Mouse (Mus musculus): ENCODE measurements around the gene Ccsap. TPM values are rescaled to one million over a fixed set of nuclear protein-coding genes. Genes with fewer than 3 reads are reported as not detected.

Ccsap gene
- polyA plus RNA-seq, 1 experiment from 2014 or later, result 7.5 TPM

DNA sequence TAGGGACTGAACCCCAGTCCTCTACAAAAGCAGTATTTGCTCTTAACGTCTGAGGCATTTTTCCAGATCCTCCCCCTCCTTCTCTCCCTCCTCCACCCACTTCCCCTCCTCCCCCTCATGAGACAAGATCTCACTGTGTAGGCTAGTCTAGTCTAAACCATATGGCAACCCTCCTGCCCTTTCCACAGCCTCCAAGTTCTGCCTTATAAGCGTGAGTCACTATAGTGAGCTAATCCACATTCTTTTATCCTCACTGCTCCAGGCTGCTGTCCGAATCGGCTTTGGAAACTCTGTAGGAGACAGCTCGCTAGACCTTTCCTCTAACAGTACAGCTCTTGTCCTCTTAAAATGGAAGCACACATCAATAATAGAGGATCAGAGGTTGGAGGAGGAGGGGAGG, 7.0 kb upstream of the Ccsap start:
- Histone ChIP-seq H3K27me3 (ENCODE audit: control insufficient read depth, insufficient read depth, low read length) (no peaks in the 10 kb centered on the region), H3K36me3 (ENCODE audit: control insufficient read depth, insufficient read depth, low read length) (no peaks in the 10 kb centered on the region), H3K9me3 (ENCODE audit: control insufficient read depth, low read length) (no peaks in the 10 kb centered on the region), H3K27ac (ENCODE audit: low read depth, low read length) (no peak overlapping the region), H3K4me1 (ENCODE audit: control insufficient read depth, insufficient read depth, low read length) (no peaks in the 10 kb centered on the region), H3K9ac (ENCODE audit: low read length) (no peak overlapping the region), H3K4me2 (no peak overlapping the region), H3K4me3 (ENCODE audit: low read depth, low read length) (no peak overlapping the region)
- WGBS, result 27% methylated on average over 5 of the region's 5 CpGs
- DNase-seq (ENCODE audit: low spot score, missing footprints), result no peak
- no peak for ATAC-seq (ENCODE audit: low FRiP score)

DNA sequence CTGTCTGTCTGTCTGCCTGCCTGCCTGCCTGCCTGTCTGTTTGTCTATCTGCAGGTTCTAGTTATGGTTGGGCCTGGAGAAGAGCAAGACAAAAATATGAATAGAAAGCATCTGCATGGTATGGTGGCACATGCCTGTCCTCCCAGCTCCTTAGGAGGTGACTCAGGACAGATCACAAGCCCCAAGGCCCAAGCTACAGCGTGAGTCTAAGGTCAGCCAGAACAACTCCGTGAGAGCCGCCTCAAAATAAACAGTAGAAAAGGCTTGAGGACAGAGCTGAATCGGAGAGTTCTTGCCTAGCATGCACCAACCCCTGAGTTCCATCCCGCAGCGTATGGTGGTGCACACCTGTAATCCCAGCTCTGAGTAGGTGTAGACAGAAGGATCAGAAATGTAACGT, 5.8 kb upstream of the Ccsap start:
- no peak overlapping the region for H3K9ac ChIP-seq (ENCODE audit: low read length)
- H3K4me2 ChIP-seq, result no peak overlapping the region
- H3K36me3 ChIP-seq (ENCODE audit: control insufficient read depth, insufficient read depth, low read length), result no peaks in the 10 kb centered on the region
- H3K9me3 ChIP-seq (ENCODE audit: control insufficient read depth, low read length), result no peaks in the 10 kb centered on the region
- H3K27me3 ChIP-seq (ENCODE audit: control insufficient read depth, insufficient read depth, low read length), result peaks cover under 1% of the 10 kb centered on the region; the same call in 1 of the 2 replicates
- DNase-seq (ENCODE audit: low spot score, missing footprints) (no peak), ATAC-seq (ENCODE audit: low FRiP score) (no peak)
- no peak overlapping the region for H3K27ac ChIP-seq (ENCODE audit: low read depth, low read length)
- WGBS, result 82% methylated on average over 7 of the region's 7 CpGs
- H3K4me1 ChIP-seq (ENCODE audit: control insufficient read depth, insufficient read depth, low read length), result no peaks in the 10 kb centered on the region
- H3K4me3 ChIP-seq (ENCODE audit: low read depth, low read length), result no peak overlapping the region

DNA sequence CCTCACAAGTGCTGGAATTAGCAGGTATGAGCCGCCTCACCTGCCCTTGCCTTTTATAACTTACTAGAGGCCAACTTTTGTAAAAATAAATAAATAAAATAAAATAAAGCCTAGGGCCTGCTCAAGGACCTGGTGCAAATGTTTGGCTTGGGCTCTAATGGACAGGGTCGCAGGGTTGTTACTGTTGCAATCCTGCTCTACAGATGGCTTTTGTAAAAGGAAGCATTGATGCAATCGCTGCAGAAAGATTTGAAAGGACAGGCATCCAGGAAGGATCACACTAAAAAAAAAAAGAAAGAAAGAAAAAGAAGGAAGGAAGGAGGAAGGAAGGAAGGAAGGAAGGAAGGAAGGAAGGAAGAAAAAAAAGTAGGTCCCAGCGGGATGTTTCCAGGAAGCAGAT, 377 bp upstream of the Ccsap start:
- Histone ChIP-seq H3K4me1 (ENCODE audit: control insufficient read depth, insufficient read depth, low read length) (peaks cover 6% of the 10 kb centered on the region), H3K36me3 (ENCODE audit: control insufficient read depth, insufficient read depth, low read length) (no peaks in the 10 kb centered on the region), H3K27me3 (ENCODE audit: control insufficient read depth, insufficient read depth, low read length) (peaks cover 7% of the 10 kb centered on the region; the same call in 1 of the 2 replicates), H3K9me3 (ENCODE audit: control insufficient read depth, low read length) (no peaks in the 10 kb centered on the region), H3K4me2 (peak overlapping the region; percentile 91), H3K4me3 (ENCODE audit: low read depth, low read length) (peak overlapping the region; percentile 87; the same call in 1 of the 2 replicates), H3K27ac (ENCODE audit: low read depth, low read length) (no peak overlapping the region), H3K9ac (ENCODE audit: low read length) (no peak overlapping the region)
- WGBS, result 80% methylated on average over 4 of the region's 4 CpGs
- no peak for ATAC-seq (ENCODE audit: low FRiP score)
- no peak for DNase-seq (ENCODE audit: low spot score, missing footprints)

GRCm38 (mm10) chr8:123858941-123859647, 915 bp downstream of the Ccsap start:
- peaks cover 6% of the 10 kb centered on the region for H3K4me1 ChIP-seq (ENCODE audit: control insufficient read depth, insufficient read depth, low read length)
- peak overlapping the region; percentile 87 for H3K4me3 ChIP-seq (ENCODE audit: low read depth, low read length)
- WGBS, result under 1% methylated on average over 79 of the region's 79 CpGs
- no peaks in the 10 kb centered on the region for H3K36me3 ChIP-seq (ENCODE audit: control insufficient read depth, insufficient read depth, low read length)
- peaks cover 7% of the 10 kb centered on the region; the same call in 1 of the 2 replicates for H3K27me3 ChIP-seq (ENCODE audit: control insufficient read depth, insufficient read depth, low read length)
- DNase-seq (ENCODE audit: low spot score, missing footprints) (peak; percentile 99), ATAC-seq (ENCODE audit: low FRiP score) (peak; percentile 95)
- H3K9ac ChIP-seq (ENCODE audit: low read length), result peak overlapping the region; percentile 81
- no peaks in the 10 kb centered on the region; the same call in 1 of the 2 replicates for H3K9me3 ChIP-seq (ENCODE audit: control insufficient read depth, low read length)
- H3K4me2 ChIP-seq, result peak overlapping the region; percentile 91
- peak overlapping the region; percentile 57 for H3K27ac ChIP-seq (ENCODE audit: low read depth, low read length)

- Histone ChIP-seq H3K4me2 (peak overlapping the region; percentile 91), H3K4me3 (ENCODE audit: low read depth, low read length) (peak overlapping the region; percentile 87), H3K36me3 (ENCODE audit: control insufficient read depth, insufficient read depth, low read length) (no peaks in the 10 kb centered on the region), H3K4me1 (ENCODE audit: control insufficient read depth, insufficient read depth, low read length) (peaks cover 6% of the 10 kb centered on the region), H3K27me3 (ENCODE audit: control insufficient read depth, insufficient read depth, low read length) (peaks cover 7% of the 10 kb centered on the region; the same call in 1 of the 2 replicates), H3K9me3 (ENCODE audit: control insufficient read depth, low read length) (no peaks in the 10 kb centered on the region; the same call in 1 of the 2 replicates), H3K27ac (ENCODE audit: low read depth, low read length) (no peak overlapping the region; the same call in 1 of the 2 replicates), H3K9ac (ENCODE audit: low read length) (peak overlapping the region; percentile 81)
- 1% methylated on average over 17 of the region's 17 CpGs for WGBS
- ATAC-seq (ENCODE audit: low FRiP score) (0 out of 2 replicates have a peak, but pooled peaks have one; percentile 19), DNase-seq (ENCODE audit: low spot score, missing footprints) (no peak)
Observed at GRCm38 (mm10) chr8:123858574-123858940, 1.5 kb downstream of the Ccsap start.

DNA sequence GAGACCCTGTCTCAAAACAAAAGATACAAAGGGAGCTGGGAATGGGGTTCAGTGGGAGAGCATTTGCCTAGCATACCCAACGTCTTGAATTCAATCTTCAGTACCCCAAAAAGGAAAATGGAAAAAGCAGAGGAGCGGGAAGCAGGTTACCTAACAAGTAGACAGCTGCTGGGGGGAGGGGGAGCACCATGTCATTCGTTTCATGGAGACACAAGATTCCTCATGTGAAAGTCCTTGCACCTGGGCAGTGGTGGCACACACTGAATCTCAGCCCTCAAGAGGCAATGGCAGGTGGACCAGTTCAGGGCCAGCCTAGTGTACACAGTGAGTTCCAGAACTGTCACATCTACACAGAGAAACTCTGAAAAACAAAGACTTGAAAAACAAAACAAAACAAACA, 2.6 kb downstream of the Ccsap start:
- H3K4me2 ChIP-seq, result no peak overlapping the region
- H3K4me3 ChIP-seq (ENCODE audit: low read depth, low read length), result no peak overlapping the region

DNA sequence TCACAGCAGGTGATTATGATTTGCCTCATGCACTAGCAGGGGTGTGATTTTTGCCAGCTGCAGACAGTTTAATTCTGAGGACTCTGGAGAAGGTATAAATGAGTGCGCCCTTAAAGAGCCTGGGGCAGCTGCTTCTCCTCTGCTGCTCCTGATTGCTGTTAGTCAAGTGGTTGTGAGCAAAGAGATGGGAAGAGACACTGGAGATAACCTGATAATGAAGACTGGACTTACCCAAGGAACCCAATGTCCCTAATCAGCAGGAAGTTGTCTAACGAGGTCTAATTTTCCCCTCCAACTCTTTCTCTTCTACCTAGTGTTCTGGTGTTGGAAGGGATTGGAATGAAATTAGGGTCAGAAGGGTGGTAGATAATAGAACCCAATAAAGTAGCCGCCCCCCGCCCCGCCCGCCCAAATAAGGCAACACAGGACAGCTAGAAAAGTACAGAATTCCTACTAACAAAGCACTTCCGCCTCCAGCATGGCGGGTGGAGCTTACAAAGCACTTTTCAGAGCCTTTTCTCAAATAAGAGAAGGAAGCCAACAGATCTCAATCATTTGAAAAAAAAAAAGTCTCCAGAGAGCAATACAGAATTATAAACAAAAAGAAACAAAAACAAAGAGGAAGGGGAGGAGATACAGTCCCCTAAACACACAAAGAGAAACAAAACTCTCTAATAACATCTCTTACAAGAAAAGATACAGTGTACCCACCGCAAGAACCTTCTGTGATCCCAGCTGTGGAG, 5.1 kb downstream of the Ccsap start:
- ATAC-seq (ENCODE audit: low FRiP score) (no peak), DNase-seq (ENCODE audit: low spot score, missing footprints) (no peak)
- H3K4me3 ChIP-seq (ENCODE audit: low read depth, low read length), result no peak overlapping the region
- H3K9me3 ChIP-seq (ENCODE audit: control insufficient read depth, low read length), result no peaks in the 10 kb centered on the region; the same call in 1 of the 2 replicates
- 90% methylated on average over 9 of the region's 9 CpGs for WGBS
- no peaks in the 10 kb centered on the region for H3K36me3 ChIP-seq (ENCODE audit: control insufficient read depth, insufficient read depth, low read length)
- H3K9ac ChIP-seq (ENCODE audit: low read length), result no peak overlapping the region
- no peaks in the 10 kb centered on the region for H3K27me3 ChIP-seq (ENCODE audit: control insufficient read depth, insufficient read depth, low read length)
- H3K4me1 ChIP-seq (ENCODE audit: control insufficient read depth, insufficient read depth, low read length), result peaks cover 6% of the 10 kb centered on the region
- H3K4me2 ChIP-seq, result no peak overlapping the region
- H3K27ac ChIP-seq (ENCODE audit: low read depth, low read length), result no peak overlapping the region

More for the DNA sequence above, 2.6 kb downstream of the Ccsap start:
- no peak overlapping the region for H3K27ac ChIP-seq (ENCODE audit: low read depth, low read length)
- 75% methylated on average over 3 of the region's 3 CpGs for WGBS
- peaks cover 7% of the 10 kb centered on the region; the same call in 1 of the 2 replicates for H3K27me3 ChIP-seq (ENCODE audit: control insufficient read depth, insufficient read depth, low read length)
- no peak overlapping the region for H3K9ac ChIP-seq (ENCODE audit: low read length)
- no peaks in the 10 kb centered on the region; the same call in 1 of the 2 replicates for H3K9me3 ChIP-seq (ENCODE audit: control insufficient read depth, low read length)
- ATAC-seq (ENCODE audit: low FRiP score), result no peak
- H3K36me3 ChIP-seq (ENCODE audit: control insufficient read depth, insufficient read depth, low read length), result no peaks in the 10 kb centered on the region
- peaks cover 6% of the 10 kb centered on the region for H3K4me1 ChIP-seq (ENCODE audit: control insufficient read depth, insufficient read depth, low read length)
- DNase-seq (ENCODE audit: low spot score, missing footprints), result no peak

- 96% methylated on average over 1 of the region's 1 CpGs for WGBS
- peaks cover 6% of the 10 kb centered on the region for H3K4me1 ChIP-seq (ENCODE audit: control insufficient read depth, insufficient read depth, low read length)
- ATAC-seq (ENCODE audit: low FRiP score), result no peak
Observed at GRCm38 (mm10) chr8:123854252-123854651, 5.8 kb downstream of the Ccsap start.

DNA sequence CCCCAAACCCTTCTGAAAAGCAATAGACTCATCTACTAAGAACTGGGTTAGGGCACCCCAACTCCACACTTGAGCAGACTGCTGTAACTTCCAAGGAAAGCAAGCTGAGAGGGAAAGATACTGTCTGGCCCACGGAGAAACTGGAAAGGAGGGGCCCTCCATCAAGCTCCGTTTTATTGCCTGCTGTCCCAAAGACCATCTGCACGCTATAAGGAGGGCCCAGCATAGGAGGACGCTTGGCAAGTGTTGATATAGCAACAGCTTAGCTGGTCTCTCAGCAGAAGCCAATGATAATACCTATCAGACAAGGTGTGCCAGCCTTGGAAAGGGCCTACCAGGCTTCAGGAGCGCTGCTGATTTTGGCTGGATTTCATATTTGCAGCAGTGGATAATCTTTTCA, 8.4 kb downstream of the Ccsap start:
- no peaks in the 10 kb centered on the region; the same call in 1 of the 2 replicates for H3K9me3 ChIP-seq (ENCODE audit: control insufficient read depth, low read length)
- no peak overlapping the region for H3K4me2 ChIP-seq
- no peaks in the 10 kb centered on the region for H3K4me1 ChIP-seq (ENCODE audit: control insufficient read depth, insufficient read depth, low read length)
- H3K9ac ChIP-seq (ENCODE audit: low read length), result no peak overlapping the region
- no peak overlapping the region for H3K27ac ChIP-seq (ENCODE audit: low read depth, low read length)
- no peaks in the 10 kb centered on the region for H3K27me3 ChIP-seq (ENCODE audit: control insufficient read depth, insufficient read depth, low read length)
- no peaks in the 10 kb centered on the region for H3K36me3 ChIP-seq (ENCODE audit: control insufficient read depth, insufficient read depth, low read length)
- WGBS, result 74% methylated on average over 5 of the region's 5 CpGs
- DNase-seq (ENCODE audit: low spot score, missing footprints), result no peak
- no peak overlapping the region for H3K4me3 ChIP-seq (ENCODE audit: low read depth, low read length)
- no peak for ATAC-seq (ENCODE audit: low FRiP score)

More at GRCm38 (mm10) chr8:123854252-123854651, 5.8 kb downstream of the Ccsap start:
- no peaks in the 10 kb centered on the region; the same call in 1 of the 2 replicates for H3K9me3 ChIP-seq (ENCODE audit: control insufficient read depth, low read length)
- no peak overlapping the region for H3K27ac ChIP-seq (ENCODE audit: low read depth, low read length)
- no peak overlapping the region for H3K4me2 ChIP-seq
- H3K27me3 ChIP-seq (ENCODE audit: control insufficient read depth, insufficient read depth, low read length), result no peaks in the 10 kb centered on the region
- no peak overlapping the region for H3K4me3 ChIP-seq (ENCODE audit: low read depth, low read length)
- no peak for DNase-seq (ENCODE audit: low spot score, missing footprints)
- H3K36me3 ChIP-seq (ENCODE audit: control insufficient read depth, insufficient read depth, low read length), result no peaks in the 10 kb centered on the region
- no peak overlapping the region for H3K9ac ChIP-seq (ENCODE audit: low read length)
